Comparison of ENCODE assay signal across 8 mouse cellular contexts in the genomic region with DNA sequence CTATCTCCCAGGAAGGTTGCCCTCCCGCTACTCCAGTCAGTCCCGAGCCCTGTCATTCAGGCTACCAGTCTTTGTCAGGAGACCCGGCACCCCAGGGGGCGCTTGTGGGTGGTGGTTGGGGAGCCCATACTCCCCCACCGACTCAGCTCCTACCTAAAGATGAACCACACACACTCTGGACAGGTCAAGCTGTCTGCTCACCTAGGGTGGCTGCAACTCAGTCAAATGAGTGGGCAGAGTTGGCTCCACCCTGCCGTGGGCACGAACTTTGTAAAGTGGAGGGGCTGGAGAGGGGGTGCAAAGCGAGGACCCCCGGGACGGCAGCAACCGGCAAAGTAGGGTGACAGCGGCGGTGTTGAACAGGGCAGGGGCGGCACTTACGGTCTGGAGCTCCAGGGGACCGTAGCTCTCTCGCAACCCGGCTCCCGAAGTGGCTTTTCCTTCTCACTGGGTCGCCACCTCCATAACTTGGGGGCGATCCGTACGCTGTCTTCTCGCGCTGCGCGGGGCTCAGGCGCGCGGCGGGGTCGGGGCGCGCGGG. TPM values are rescaled to one million over a fixed set of nuclear protein-coding genes. Genes with fewer than 3 reads are reported as not detected.
DNase-seq lines count a peak whose midpoint lies in the region; ATAC-seq and TF ChIP-seq lines count a peak whose summit lies in the region.

No protein-coding gene starts in this region.

- H3K9ac ChIP-seq in heart, adult 2 months (ENCODE audit: low read depth, low read length): peak overlapping the region; percentile 97
- peak overlapping the region; percentile 51 for H3K9ac ChIP-seq in embryonic facial prominence, embryonic 15.5 days
- peak overlapping the region; percentile 55 for H3K9ac ChIP-seq in kidney, postnatal 0 days (ENCODE audit: low read depth, low read length)

- TF ChIP-seq POLR2A in heart, adult 2 months (IDR thresholded peaks at IDR 0.05; ENCODE audit: insufficient read depth, low read depth, low read length): no peak

- intact Hi-C loops in heart, adult 2 months (cut with DNase I): loop anchor here (1.0 to 5.0 kb wide), 8 partner anchors 17 to 153 kb away; a partner anchor contains a TSS

- 0 out of 2 replicates have a peak, but pooled peaks cover 1% of the 10 kb centered on the region for H3K79me2 ChIP-seq in heart, adult 2 months (replicated peaks; ENCODE audit: control insufficient read depth, insufficient read depth, low read length)

- H3K4me3 ChIP-seq in heart, adult 2 months: peak overlapping the region; percentile 96
- peak overlapping the region; percentile 87 for H3K4me3 ChIP-seq in E14TG2a.4 (replicated peaks; ENCODE audit: low read length)
- peak overlapping the region; percentile 71 for H3K4me3 ChIP-seq in embryonic facial prominence, embryonic 15.5 days (replicated peaks)
- H3K4me3 ChIP-seq in kidney, postnatal 0 days (replicated peaks; ENCODE audit: low read depth, low read length): peak overlapping the region; percentile 66

- H3K9me3 ChIP-seq in E14TG2a.4 (ENCODE audit: low read length): no peaks in the 10 kb centered on the region
- H3K9me3 ChIP-seq in embryonic facial prominence, embryonic 15.5 days (replicated peaks): no peaks in the 10 kb centered on the region
- no peaks in the 10 kb centered on the region for H3K9me3 ChIP-seq in kidney, postnatal 0 days (replicated peaks; ENCODE audit: low read length)

- H3K4me2 ChIP-seq in embryonic facial prominence, embryonic 15.5 days (replicated peaks): peak overlapping the region; percentile 98
- H3K4me2 ChIP-seq in kidney, postnatal 0 days (ENCODE audit: low read length): peak overlapping the region; percentile 98

- H3K4me1 ChIP-seq in heart, adult 2 months (ENCODE audit: control insufficient read depth, insufficient read depth, low read length): peaks cover 19% of the 10 kb centered on the region
- H3K4me1 ChIP-seq in E14TG2a.4 (replicated peaks; ENCODE audit: low read depth, low read length): peaks cover 22% of the 10 kb centered on the region
- H3K4me1 ChIP-seq in embryonic facial prominence, embryonic 15.5 days: peaks cover 50% of the 10 kb centered on the region
- 0 out of 2 replicates have a peak, but pooled peaks cover 7% of the 10 kb centered on the region for H3K4me1 ChIP-seq in kidney, postnatal 0 days (replicated peaks; ENCODE audit: insufficient read depth, low read length)

- peak overlapping the region; percentile 95 for H3K27ac ChIP-seq in heart, adult 2 months
- H3K27ac ChIP-seq in embryonic facial prominence, embryonic 15.5 days (replicated peaks): peak overlapping the region; percentile 75
- peak overlapping the region; percentile 82 for H3K27ac ChIP-seq in kidney, postnatal 0 days

- H3K36me3 ChIP-seq in heart, adult 2 months (ENCODE audit: control insufficient read depth, insufficient read depth, low read length): no peaks in the 10 kb centered on the region
- H3K36me3 ChIP-seq in E14TG2a.4 (ENCODE audit: insufficient read depth, low read length): no peaks in the 10 kb centered on the region
- H3K36me3 ChIP-seq in embryonic facial prominence, embryonic 15.5 days: no peaks in the 10 kb centered on the region
- H3K36me3 ChIP-seq in kidney, postnatal 0 days (ENCODE audit: insufficient read depth, low read length): no peaks in the 10 kb centered on the region

- TF ChIP-seq EP300 in heart, adult 2 months (IDR thresholded peaks at IDR 0.05; ENCODE audit: insufficient read depth, low read depth, low read length): no peak

- 0 out of 2 replicates have a peak, but pooled peaks have one; percentile 3 for ATAC-seq in embryonic facial prominence, embryonic 15.5 days (ENCODE audit: insufficient number of reproducible peaks, low FRiP score, low TSS enrichment, low read depth)
- ATAC-seq in kidney, postnatal 0 days (replicated peaks; ENCODE audit: low FRiP score, low read depth): no peak

- 0 out of 2 replicates have a peak, but pooled peaks have one; percentile 26 for TF ChIP-seq CTCF in heart, adult 2 months (IDR thresholded peaks at IDR 0.05)
- no peak for TF ChIP-seq CTCF in E14TG2a.4 (conservative IDR thresholded peaks at IDR 0.05; ENCODE audit: low read length)
- 0 out of 2 replicates have a peak, but pooled peaks have one; percentile 14 for TF ChIP-seq CTCF in kidney, postnatal 0 days (IDR thresholded peaks at IDR 0.05; ENCODE audit: low read depth)

- no peaks in the 10 kb centered on the region for H3K27me3 ChIP-seq in heart, adult 2 months (ENCODE audit: control insufficient read depth, insufficient read depth, low read length)
- H3K27me3 ChIP-seq in E14TG2a.4 (ENCODE audit: insufficient read depth, low read length): peaks cover 90% of the 10 kb centered on the region
- H3K27me3 ChIP-seq in embryonic facial prominence, embryonic 15.5 days: peaks cover 81% of the 10 kb centered on the region
- H3K27me3 ChIP-seq in kidney, postnatal 0 days (ENCODE audit: insufficient read depth, low read length): peaks cover 26% of the 10 kb centered on the region

- DNase-seq in heart, adult 2 months: no peak
- no peak for DNase-seq in heart, adult 8-10 months (ENCODE audit: low spot score)
- DNase-seq in kidney, postnatal 0 days (ENCODE audit: low spot score): no peak
- DNase-seq in naive thymus-derived CD4-positive, alpha-beta T cell, adult 2 months (ENCODE audit: low read depth): peak; percentile 36
- no peak for DNase-seq in embryo, embryonic 11 days
- DNase-seq in gastrocnemius, postnatal 4 days (ENCODE audit: low spot score in 2 of 2): no peak

- WGBS in heart, adult 2 months: under 1% methylated on average over 35 of the region's 35 CpGs
- WGBS in embryonic facial prominence, embryonic 15.5 days: 1% methylated on average over 35 of the region's 35 CpGs
- 2% methylated on average over 35 of the region's 35 CpGs for WGBS in kidney, postnatal 0 days

RNA-seq across cellular contexts. Expression of a gene that starts 21.4 kb away (rescaled TPM):
- total RNA-seq in heart, adult 2 months (2021): 10 to 100 TPM; 21.8 to 22.3 TPM
- polyA plus RNA-seq in heart, adult 2 months (2012; rRNA removed): 10.2 and 10.9 TPM in 2 replicates
- total RNA-seq in heart, adult 8-10 months (2022): 10 to 100 TPM; 15.1 to 22.1 (median 18.2) TPM
- 6.2 and 6.4 TPM in 2 replicates for polyA plus RNA-seq in embryonic facial prominence, embryonic 15.5 days (2015; fragmentation: Nextera tagmentation; extraction: Ambion mirVana)
- polyA plus RNA-seq in kidney, postnatal 0 days (2015; fragmentation: Nextera tagmentation; extraction: Ambion mirVana): 3.6 and 4.4 TPM in 2 replicates
- 10 to 100 TPM; 18.9 TPM for total RNA-seq in gastrocnemius, postnatal 4 days (2021)

RNA-seq across cellular contexts. Expression of a gene that starts 55.0 kb away (rescaled TPM):
- under 1 TPM in 1 of 2 experiments, not detected in 1; 0.52 TPM for total RNA-seq in heart, adult 2 months (2021)
- 0.10 TPM in 1 of 2 replicates, not detected in the other for polyA plus RNA-seq in heart, adult 2 months (2012; rRNA removed)
- under 1 TPM in 2 of 4 experiments, not detected in 2; 0.24 to 0.57 TPM for total RNA-seq in heart, adult 8-10 months (2022)
- 0.63 and 1.2 TPM in 2 replicates for polyA plus RNA-seq in embryonic facial prominence, embryonic 15.5 days (2015; fragmentation: Nextera tagmentation; extraction: Ambion mirVana)
- 0.15 and 0.22 TPM in 2 replicates for polyA plus RNA-seq in kidney, postnatal 0 days (2015; fragmentation: Nextera tagmentation; extraction: Ambion mirVana)
- total RNA-seq in gastrocnemius, postnatal 4 days (2021): not detected
